Mouse (Mus musculus) embryonic facial prominence, embryonic 13.5 days (tissue): ENCODE measurements at regions not wholly inside any gene's neighbourhood (a gene's known extent, or its start where the extent isn't known, plus 50 kb on each side); places are given as distances from the start of the nearest gene placed in this dataset.

ENCODE experiments used
- ATAC-seq: fragments of 200-750 bp; cut with Nextera tagmentation; 2 replicates; pipeline ENCODE4 v1.8.0; 2017; ENCODE audit warnings: low read depth; ENCODE audit not compliant: insufficient number of reproducible peaks, insufficient read depth, low FRiP score, low TSS enrichment
- H3K27ac ChIP-seq: fragments of 300-500 bp; sonication (generic); 2 replicates; pipeline ENCODE4 v1.5.1; 2015; ENCODE audit warnings: moderate library complexity, mild to moderate bottlenecking, inconsistent platforms
- H3K27me3 ChIP-seq: fragments of 300-500 bp; sonication (generic); 2 replicates; pipeline ENCODE4 v1.6.1; 2015; ENCODE audit warnings: mild to moderate bottlenecking, inconsistent platforms
- H3K36me3 ChIP-seq: fragments of 300-500 bp; sonication (generic); 2 replicates; pipeline ENCODE4 v1.6.1; 2015; ENCODE audit warnings: mild to moderate bottlenecking, inconsistent platforms
- H3K4me1 ChIP-seq: fragments of 300-500 bp; sonication (generic); 2 replicates; pipeline ENCODE4 v1.6.1; 2015; ENCODE audit warnings: inconsistent platforms
- H3K4me2 ChIP-seq: fragments of 300-500 bp; sonication (generic); 2 replicates; pipeline ENCODE4 v1.6.1; 2015; ENCODE audit warnings: moderate library complexity, mild to moderate bottlenecking, inconsistent platforms
- H3K4me3 ChIP-seq: fragments of 300-500 bp; sonication (generic); 2 replicates; pipeline ENCODE4 v1.5.1; 2015; ENCODE audit warnings: mild to moderate bottlenecking, inconsistent platforms
- H3K9ac ChIP-seq: fragments of 300-500 bp; sonication (generic); 2 replicates; pipeline ENCODE4 v1.6.1; 2015; ENCODE audit warnings: mild to moderate bottlenecking, inconsistent platforms
- H3K9me3 ChIP-seq: fragments of 300-500 bp; sonication (generic); 2 replicates; pipeline ENCODE4 v1.6.1; 2016; ENCODE audit warnings: inconsistent platforms
- WGBS: fragments of 180-500 bp; shearing (Covaris S2); methylation state at CpG from one replicate; pipeline ENCODE4 v1.1.7; 2015; ENCODE audit warnings: mixed read lengths; 5-methylcytosine and 5-hydroxymethylcytosine counted together

GRCm38 (mm10) chr16:5368897-5369558, 113.2 kb upstream of the Eef2kmt start:
- H3K4me3 ChIP-seq = no peak overlapping the region
- no peaks in the 10 kb centered on the region for H3K4me1 ChIP-seq
- H3K9ac ChIP-seq = no peak overlapping the region
- H3K4me2 ChIP-seq = no peak overlapping the region
- H3K9me3 ChIP-seq = no peaks in the 10 kb centered on the region
- WGBS = 30% methylated on average over 7 of the region's 7 CpGs
- no peak overlapping the region for H3K27ac ChIP-seq
- peak; percentile 27; the same call in 1 of the 2 replicates for ATAC-seq
- no peaks in the 10 kb centered on the region for H3K27me3 ChIP-seq
- H3K36me3 ChIP-seq = no peaks in the 10 kb centered on the region

DNA sequence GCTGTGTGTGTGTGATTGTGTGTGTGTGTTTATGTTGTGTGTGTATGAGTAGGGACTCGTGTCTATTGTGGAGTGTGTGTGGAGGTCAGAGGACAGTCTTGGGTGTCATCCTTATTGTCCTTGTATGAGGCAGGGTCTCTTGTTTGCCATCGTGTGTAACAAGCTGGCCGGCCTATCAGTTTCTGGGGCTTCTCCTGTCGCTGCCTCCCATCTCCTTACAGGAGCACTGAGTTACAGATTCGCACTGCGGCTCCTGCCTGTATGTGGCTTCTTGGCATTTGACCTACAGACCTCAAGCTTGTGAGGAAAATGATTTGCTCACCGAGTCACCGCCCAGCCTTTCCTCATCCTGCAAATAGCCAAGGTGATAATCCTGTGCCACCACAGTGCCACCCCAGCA, 112.6 kb upstream of the Eef2kmt start:
- no peak for ATAC-seq
- WGBS = 77% methylated on average over 8 of the region's 8 CpGs
- H3K4me2 ChIP-seq = no peak overlapping the region

DNA sequence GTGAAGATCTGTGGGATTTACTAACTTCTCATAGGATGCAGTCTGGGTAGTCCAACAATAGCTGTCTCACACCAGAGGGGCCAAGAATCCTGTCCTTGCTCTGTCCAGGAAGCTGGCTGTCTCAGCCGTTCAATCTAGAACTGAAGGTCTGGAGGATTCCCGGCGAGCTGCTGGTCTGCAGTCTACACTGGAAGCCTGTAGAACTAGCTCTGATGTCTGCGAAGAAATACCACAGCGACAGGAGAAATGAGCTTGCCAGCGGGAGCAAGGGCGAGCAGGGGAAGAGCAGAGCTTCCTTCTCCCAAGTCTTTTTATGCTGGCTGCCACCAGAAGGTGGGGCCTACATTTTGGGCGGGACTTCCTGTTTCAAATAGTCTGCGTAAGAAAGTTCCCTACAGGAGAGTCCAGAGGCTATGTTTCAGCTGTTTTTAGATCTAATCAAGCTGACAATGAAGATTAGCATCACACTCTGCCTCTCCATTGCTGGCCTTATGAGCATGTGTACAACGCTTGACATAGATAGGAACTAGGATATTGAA, 111.9 kb upstream of the Eef2kmt start:
- no peak overlapping the region for H3K4me2 ChIP-seq
- no peak for ATAC-seq
- no peak overlapping the region for H3K27ac ChIP-seq
- H3K9ac ChIP-seq = no peak overlapping the region
- no peaks in the 10 kb centered on the region for H3K27me3 ChIP-seq
- WGBS = 79% methylated on average over 10 of the region's 10 CpGs
- no peaks in the 10 kb centered on the region for H3K9me3 ChIP-seq
- H3K4me1 ChIP-seq = no peaks in the 10 kb centered on the region
- no peak overlapping the region for H3K4me3 ChIP-seq
- H3K36me3 ChIP-seq = no peaks in the 10 kb centered on the region

More for the DNA sequence above, 112.6 kb upstream of the Eef2kmt start:
- no peaks in the 10 kb centered on the region for H3K4me1 ChIP-seq
- H3K9ac ChIP-seq = no peak overlapping the region
- no peak overlapping the region for H3K4me3 ChIP-seq
- H3K27me3 ChIP-seq = no peaks in the 10 kb centered on the region
- H3K27ac ChIP-seq = no peak overlapping the region
- H3K36me3 ChIP-seq = no peaks in the 10 kb centered on the region
- H3K9me3 ChIP-seq = no peaks in the 10 kb centered on the region

DNA sequence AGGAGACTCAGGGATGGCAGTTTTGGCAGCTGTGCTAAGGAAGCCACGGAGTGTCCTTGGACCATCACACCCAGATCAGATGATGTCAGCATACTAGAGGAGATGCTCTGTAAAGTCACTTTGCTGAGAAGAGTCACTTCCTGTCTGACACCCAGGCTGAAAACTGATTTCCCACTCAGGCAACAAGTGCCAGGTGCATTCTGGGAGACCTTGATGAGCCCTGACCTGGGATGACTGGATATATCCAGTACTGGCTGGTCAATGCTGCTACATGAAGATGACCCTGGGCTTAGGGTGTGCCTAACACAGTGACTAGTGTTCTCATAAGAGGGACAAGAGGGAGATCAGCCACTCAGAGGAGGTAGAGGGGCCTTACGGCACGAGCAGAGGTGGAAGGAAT, 110.2 kb upstream of the Eef2kmt start:
- no peaks in the 10 kb centered on the region for H3K9me3 ChIP-seq
- H3K4me2 ChIP-seq = no peak overlapping the region
- H3K36me3 ChIP-seq = no peaks in the 10 kb centered on the region
- no peaks in the 10 kb centered on the region for H3K27me3 ChIP-seq
- no peak overlapping the region for H3K4me3 ChIP-seq
- 88% methylated on average over 3 of the region's 3 CpGs for WGBS
- no peaks in the 10 kb centered on the region for H3K4me1 ChIP-seq
- H3K27ac ChIP-seq = no peak overlapping the region
- ATAC-seq = no peak
- no peak overlapping the region for H3K9ac ChIP-seq

DNA sequence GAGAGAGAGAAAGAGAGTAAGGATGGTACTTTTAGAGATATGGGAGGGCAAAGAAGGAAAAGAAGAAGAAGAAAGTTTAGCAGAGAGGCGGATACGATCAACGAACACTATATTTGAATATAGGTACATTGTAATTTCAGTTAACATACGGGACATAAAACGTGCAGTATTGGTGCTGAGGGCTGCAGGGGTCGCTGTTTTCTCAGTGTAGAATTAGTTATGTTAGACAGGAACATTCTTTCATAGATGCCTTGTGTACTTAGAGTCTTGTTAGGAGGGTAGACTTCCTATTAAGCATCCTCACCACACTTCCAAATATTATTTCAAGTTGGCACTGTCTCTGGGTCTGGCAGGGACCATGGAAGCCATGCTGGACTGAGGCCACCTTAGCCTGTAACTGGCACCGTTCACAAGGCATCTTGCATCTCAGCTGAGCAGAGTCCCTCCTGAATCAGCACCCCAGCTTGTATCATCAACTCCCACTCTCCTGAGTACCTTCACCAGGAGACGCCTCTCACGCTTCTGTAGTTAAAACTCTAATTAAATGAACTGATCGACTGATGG, 107.3 kb upstream of the Eef2kmt start:
- no peaks in the 10 kb centered on the region for H3K4me1 ChIP-seq
- H3K36me3 ChIP-seq = no peaks in the 10 kb centered on the region
- H3K9me3 ChIP-seq = no peaks in the 10 kb centered on the region
- no peak overlapping the region for H3K4me3 ChIP-seq
- no peak overlapping the region for H3K4me2 ChIP-seq
- ATAC-seq = no peak
- no peaks in the 10 kb centered on the region for H3K27me3 ChIP-seq
- WGBS = 71% methylated on average over 10 of the region's 10 CpGs
- no peak overlapping the region for H3K9ac ChIP-seq
- no peak overlapping the region for H3K27ac ChIP-seq

GRCm38 (mm10) chr16:5359193-5359592, 103.4 kb upstream of the Eef2kmt start:
- no peaks in the 10 kb centered on the region for H3K9me3 ChIP-seq
- no peaks in the 10 kb centered on the region for H3K27me3 ChIP-seq
- H3K27ac ChIP-seq = no peak overlapping the region
- no peaks in the 10 kb centered on the region for H3K4me1 ChIP-seq
- H3K9ac ChIP-seq = no peak overlapping the region
- 69% methylated on average over 4 of the region's 4 CpGs for WGBS
- ATAC-seq = no peak
- H3K4me2 ChIP-seq = no peak overlapping the region
- no peak overlapping the region for H3K4me3 ChIP-seq
- H3K36me3 ChIP-seq = no peaks in the 10 kb centered on the region

DNA sequence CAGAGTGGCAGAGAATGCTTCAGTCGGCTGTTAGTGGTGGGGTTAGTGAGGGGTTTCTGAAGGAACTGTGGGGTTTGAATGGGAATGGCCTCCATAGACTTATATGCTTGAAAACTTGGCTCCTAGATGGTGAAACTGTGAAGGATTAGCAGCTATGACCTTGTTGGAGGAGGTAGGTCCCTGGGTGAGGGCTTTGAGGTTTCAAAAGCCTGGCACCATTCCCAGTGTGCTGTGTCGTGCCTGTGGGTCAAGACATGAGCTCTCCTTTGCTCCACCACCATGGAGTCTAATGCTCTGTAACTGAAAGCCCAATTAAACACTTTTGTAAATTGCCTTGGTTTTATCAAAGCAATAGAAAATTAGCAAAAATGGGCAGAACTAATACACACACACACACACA, 98.1 kb upstream of the Eef2kmt start:
- no peak overlapping the region for H3K27ac ChIP-seq
- H3K4me3 ChIP-seq = no peak overlapping the region
- H3K9ac ChIP-seq = no peak overlapping the region
- peaks cover 4% of the 10 kb centered on the region; the same call in 1 of the 2 replicates for H3K27me3 ChIP-seq
- no peak for ATAC-seq
- WGBS = 81% methylated on average over 2 of the region's 2 CpGs
- H3K4me1 ChIP-seq = 0 out of 2 replicates have a peak, but pooled peaks cover 3% of the 10 kb centered on the region
- H3K36me3 ChIP-seq = no peaks in the 10 kb centered on the region
- no peaks in the 10 kb centered on the region for H3K9me3 ChIP-seq
- no peak overlapping the region for H3K4me2 ChIP-seq

GRCm38 (mm10) chr16:5351890-5352571, 96.2 kb upstream of the Eef2kmt start:
- Histone ChIP-seq H3K27ac (no peak overlapping the region), H3K4me3 (no peak overlapping the region), H3K36me3 (no peaks in the 10 kb centered on the region), H3K4me2 (peak overlapping the region; percentile 38), H3K4me1 (0 out of 2 replicates have a peak, but pooled peaks cover 3% of the 10 kb centered on the region), H3K27me3 (peaks cover 4% of the 10 kb centered on the region; the same call in 1 of the 2 replicates), H3K9ac (no peak overlapping the region), H3K9me3 (no peaks in the 10 kb centered on the region)
- WGBS = 4% methylated on average over 18 of the region's 18 CpGs
- ATAC-seq = peak; percentile 59

GRCm38 (mm10) chr16:5347151-5347550, 91.4 kb upstream of the Eef2kmt start:
- Histone ChIP-seq H3K36me3 (no peaks in the 10 kb centered on the region), H3K9ac (no peak overlapping the region), H3K4me2 (no peak overlapping the region), H3K4me3 (no peak overlapping the region), H3K27me3 (peaks cover 4% of the 10 kb centered on the region; the same call in 1 of the 2 replicates), H3K4me1 (no peaks in the 10 kb centered on the region), H3K9me3 (no peaks in the 10 kb centered on the region), H3K27ac (no peak overlapping the region)
- no peak for ATAC-seq
- 69% methylated on average over 5 of the region's 5 CpGs for WGBS

DNA sequence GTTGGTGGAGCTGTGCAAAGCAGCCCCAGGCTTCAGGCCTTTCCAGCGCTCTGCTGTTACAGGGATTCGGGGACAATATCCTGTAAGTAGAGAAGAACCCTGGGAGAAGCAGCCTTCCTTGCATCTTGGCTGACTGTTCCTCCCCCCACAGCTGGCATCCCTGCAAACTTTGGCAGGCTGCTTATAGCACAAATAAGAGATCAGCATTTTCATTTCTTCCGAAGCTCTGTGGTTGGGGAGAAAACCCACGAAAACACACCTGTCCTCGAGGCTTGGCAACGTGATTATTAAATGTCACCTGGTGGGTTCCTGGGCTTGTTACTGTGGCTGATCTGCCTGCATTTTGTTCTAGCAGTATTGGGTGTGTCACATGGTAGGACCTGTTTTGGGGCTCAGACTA, 86.5 kb upstream of the Eef2kmt start:
- Histone ChIP-seq H3K4me2 (no peak overlapping the region), H3K4me3 (no peak overlapping the region), H3K27me3 (no peaks in the 10 kb centered on the region), H3K4me1 (no peaks in the 10 kb centered on the region), H3K27ac (no peak overlapping the region), H3K9me3 (no peaks in the 10 kb centered on the region), H3K9ac (no peak overlapping the region), H3K36me3 (no peaks in the 10 kb centered on the region)
- 75% methylated on average over 6 of the region's 6 CpGs for WGBS
- ATAC-seq = no peak

GRCm38 (mm10) chr16:5316271-5316670, 60.5 kb upstream of the Eef2kmt start:
- Histone ChIP-seq H3K9me3 (no peaks in the 10 kb centered on the region), H3K4me2 (no peak overlapping the region), H3K27me3 (no peaks in the 10 kb centered on the region), H3K4me3 (no peak overlapping the region), H3K36me3 (no peaks in the 10 kb centered on the region), H3K4me1 (no peaks in the 10 kb centered on the region), H3K9ac (no peak overlapping the region), H3K27ac (no peak overlapping the region)
- no peak for ATAC-seq
- 73% methylated on average over 1 of the region's 1 CpGs for WGBS

- ATAC-seq = no peak
- no peak overlapping the region for H3K4me2 ChIP-seq
- H3K9me3 ChIP-seq = no peaks in the 10 kb centered on the region
- no peak overlapping the region for H3K4me3 ChIP-seq
- 77% methylated on average over 6 of the region's 6 CpGs for WGBS
- peaks cover 1% of the 10 kb centered on the region for H3K27me3 ChIP-seq
- H3K9ac ChIP-seq = no peak overlapping the region
- H3K36me3 ChIP-seq = no peaks in the 10 kb centered on the region
- no peaks in the 10 kb centered on the region for H3K4me1 ChIP-seq
- no peak overlapping the region for H3K27ac ChIP-seq
Observed at GRCm38 (mm10) chr16:5313261-5313660, 57.5 kb upstream of the Eef2kmt start.
